Mouse (Mus musculus) megakaryocyte, embryonic 14.5 days (primary cell): ENCODE measurements at regions not wholly inside any gene's neighbourhood (a gene's known extent, or its start where the extent isn't known, plus 50 kb on each side); places are given as distances from the start of the nearest gene placed in this dataset.

Source experiments
- H3K27me3 ChIP-seq: replicated peaks from 2 replicates; pipeline ENCODE3; 2012; ENCODE audit warnings: inconsistent platforms
- H3K36me3 ChIP-seq: replicated peaks from 2 replicates; pipeline ENCODE3; 2012; ENCODE audit warnings: low read length, inconsistent platforms, mixed read lengths
- H3K4me1 ChIP-seq: 2 replicates; pipeline ENCODE4 v1.6.1; 2012; ENCODE audit warnings: inconsistent platforms
- H3K4me3 ChIP-seq: replicated peaks from 2 replicates; pipeline ENCODE3; 2012; ENCODE audit warnings: moderate library complexity, mild to moderate bottlenecking, inconsistent platforms
- H3K9me3 ChIP-seq: 2 replicates; pipeline ENCODE4 v1.6.1; 2012; ENCODE audit warnings: inconsistent platforms
- FLI1 ChIP-seq: IDR thresholded peaks from 2 replicates; pipeline ENCODE4 v1.6.1; 2012; ENCODE audit warnings: low read length, inconsistent platforms, mixed read lengths
- GATA1 ChIP-seq: IDR thresholded peaks from 3 replicates; pipeline ENCODE4 v1.6.1; 2012; ENCODE audit warnings: mixed read lengths, low read length, inconsistent platforms, borderline replicate concordance

DNA sequence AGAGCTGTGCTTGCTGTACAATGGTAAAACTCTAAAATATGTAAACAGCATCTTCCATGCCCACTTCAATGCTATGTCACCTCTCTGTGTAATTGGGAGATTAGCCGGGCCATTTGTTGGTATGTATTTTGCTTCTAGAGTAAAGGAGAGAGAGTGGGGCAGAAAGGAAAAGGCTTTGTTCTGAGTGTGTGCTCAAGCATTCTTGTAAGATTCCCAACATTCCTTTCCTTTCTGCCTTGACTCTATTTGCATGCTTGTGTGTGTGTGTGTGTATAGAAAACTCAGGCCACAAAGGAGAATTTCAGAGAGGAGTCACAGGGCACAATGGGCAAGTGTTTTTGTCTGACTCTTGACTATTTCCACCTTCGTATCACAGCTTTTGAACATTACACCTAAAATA is 281.2 kb upstream of the Kirrel3 start:
- Histone ChIP-seq H3K9me3 (0 out of 2 replicates have a peak, but pooled peaks cover 5% of the 10 kb centered on the region), H3K27me3 (no peaks in the 10 kb centered on the region), H3K4me1 (no peaks in the 10 kb centered on the region), H3K36me3 (no peaks in the 10 kb centered on the region), H3K4me3 (no peak overlapping the region)
- TF ChIP-seq GATA1, result no peak
- TF ChIP-seq FLI1, result no peak

DNA sequence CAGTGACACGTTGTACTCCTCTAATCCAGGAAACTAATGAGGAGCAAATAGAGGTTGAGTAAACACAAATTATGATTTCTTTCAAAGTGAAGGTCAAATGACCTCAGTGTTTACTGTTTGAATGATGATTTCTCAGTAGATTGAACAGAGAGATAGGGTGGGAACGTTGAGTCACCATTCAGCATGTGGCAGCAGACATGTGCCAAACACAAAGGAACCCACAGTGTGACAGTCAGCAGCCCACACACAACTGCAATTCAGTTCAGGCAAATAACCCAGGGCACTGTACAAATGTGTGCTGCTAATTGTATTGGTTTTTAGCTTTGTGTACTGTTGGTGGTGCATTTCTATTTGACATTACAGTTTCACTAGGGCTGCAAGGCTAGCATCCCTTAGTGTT is 254.1 kb upstream of the Kirrel3 start:
- no peaks in the 10 kb centered on the region for H3K27me3 ChIP-seq
- no peaks in the 10 kb centered on the region for H3K36me3 ChIP-seq
- no peak overlapping the region for H3K4me3 ChIP-seq
- no peaks in the 10 kb centered on the region for H3K4me1 ChIP-seq
- no peaks in the 10 kb centered on the region for H3K9me3 ChIP-seq
- no peak for TF ChIP-seq GATA1
- no peak for TF ChIP-seq FLI1

DNA sequence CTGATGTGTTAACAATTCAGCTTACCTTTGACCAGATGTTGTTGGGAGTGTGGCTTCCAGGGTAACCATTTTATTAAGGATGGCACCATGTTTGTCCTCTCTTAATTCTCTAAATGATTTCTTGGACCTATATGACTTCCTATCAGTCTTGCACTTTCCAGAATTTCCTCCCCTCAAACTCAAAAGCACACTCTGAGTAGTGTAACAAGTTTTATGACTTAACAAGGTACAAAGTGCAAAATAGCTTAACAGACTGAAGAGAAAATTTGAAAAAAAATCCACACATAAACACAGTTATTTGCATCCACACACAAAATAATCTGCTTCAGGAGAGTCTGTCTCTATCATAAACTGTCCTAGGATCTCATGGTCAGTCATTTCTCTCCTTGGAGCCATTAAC is 251.0 kb upstream of the Kirrel3 start:
- H3K4me1 ChIP-seq, result no peaks in the 10 kb centered on the region
- H3K36me3 ChIP-seq, result no peaks in the 10 kb centered on the region
- no peaks in the 10 kb centered on the region for H3K27me3 ChIP-seq
- no peak overlapping the region for H3K4me3 ChIP-seq
- no peak for TF ChIP-seq GATA1
- no peak for TF ChIP-seq FLI1
- no peaks in the 10 kb centered on the region for H3K9me3 ChIP-seq

DNA sequence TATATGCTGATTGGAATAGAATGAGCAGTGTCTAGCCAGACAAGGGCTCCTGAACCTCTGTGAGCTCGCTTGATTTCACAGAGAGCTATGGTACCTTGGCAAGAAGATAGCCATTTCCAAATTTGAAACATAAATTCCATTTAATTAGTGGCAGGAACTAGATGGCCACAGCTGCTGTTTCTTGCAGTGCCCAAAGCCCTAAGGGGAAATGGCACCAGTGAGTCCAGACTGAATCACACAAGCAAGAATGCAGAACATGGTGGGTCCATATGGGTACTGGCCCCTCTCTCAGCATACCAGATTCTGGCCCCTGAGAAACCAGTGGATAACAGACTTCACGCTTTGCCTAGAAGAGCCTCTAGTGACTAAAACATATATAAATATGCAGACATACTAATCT is 246.2 kb upstream of the Kirrel3 start:
- H3K4me3 ChIP-seq, result no peak overlapping the region
- H3K4me1 ChIP-seq, result no peaks in the 10 kb centered on the region
- no peaks in the 10 kb centered on the region for H3K36me3 ChIP-seq
- no peaks in the 10 kb centered on the region for H3K27me3 ChIP-seq
- TF ChIP-seq GATA1, result no peak
- 0 out of 2 replicates have a peak, but pooled peaks cover 2% of the 10 kb centered on the region for H3K9me3 ChIP-seq

DNA sequence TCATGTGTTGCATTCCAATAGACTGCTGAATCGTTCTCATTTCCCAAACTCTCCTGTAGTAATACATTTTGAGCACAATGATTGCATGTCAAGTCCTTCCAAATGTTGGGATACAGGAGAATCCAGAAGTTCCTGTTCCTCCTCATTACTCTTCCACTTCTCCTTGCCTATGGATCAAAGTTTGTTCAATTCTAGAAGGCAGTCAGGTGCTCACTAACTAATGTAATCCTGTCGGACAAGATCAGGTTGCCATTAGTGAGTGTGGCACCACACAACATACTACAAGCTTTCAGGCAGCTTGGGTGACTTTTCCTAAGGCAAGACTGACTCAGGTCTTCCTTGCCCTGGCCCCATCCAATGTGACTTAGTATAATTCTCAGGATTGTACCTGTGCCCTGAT is 242.0 kb upstream of the Kirrel3 start:
- Histone ChIP-seq H3K27me3 (no peaks in the 10 kb centered on the region), H3K4me1 (no peaks in the 10 kb centered on the region), H3K9me3 (peaks cover 13% of the 10 kb centered on the region; the same call in 1 of the 2 replicates), H3K36me3 (no peaks in the 10 kb centered on the region), H3K4me3 (no peak overlapping the region)
- TF ChIP-seq GATA1, result no peak
- TF ChIP-seq FLI1, result no peak

DNA sequence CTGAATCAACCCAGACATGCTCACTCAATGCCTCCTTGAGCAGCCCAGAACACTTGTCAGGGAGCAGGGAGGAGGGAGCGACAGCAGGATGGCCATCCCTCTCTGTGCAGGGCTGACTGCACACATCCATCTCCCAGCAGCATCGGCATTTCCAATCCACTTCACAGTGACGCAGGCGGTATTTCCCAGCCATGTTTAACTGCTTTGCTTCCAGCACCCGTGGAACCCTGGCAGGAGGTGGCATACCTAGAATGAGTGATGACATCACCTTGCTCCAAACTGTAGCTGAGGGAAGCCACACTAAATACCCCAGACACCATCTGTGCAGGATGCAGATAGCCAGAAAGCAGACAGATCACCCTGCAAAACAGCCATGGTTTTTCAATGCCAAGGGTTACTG is 241.1 kb upstream of the Kirrel3 start:
- Histone ChIP-seq H3K9me3 (peaks cover 13% of the 10 kb centered on the region; the same call in 1 of the 2 replicates), H3K36me3 (no peaks in the 10 kb centered on the region), H3K4me3 (peak overlapping the region; percentile 54), H3K4me1 (no peaks in the 10 kb centered on the region), H3K27me3 (no peaks in the 10 kb centered on the region)
- TF ChIP-seq GATA1 (no peak), FLI1 (no peak)

DNA sequence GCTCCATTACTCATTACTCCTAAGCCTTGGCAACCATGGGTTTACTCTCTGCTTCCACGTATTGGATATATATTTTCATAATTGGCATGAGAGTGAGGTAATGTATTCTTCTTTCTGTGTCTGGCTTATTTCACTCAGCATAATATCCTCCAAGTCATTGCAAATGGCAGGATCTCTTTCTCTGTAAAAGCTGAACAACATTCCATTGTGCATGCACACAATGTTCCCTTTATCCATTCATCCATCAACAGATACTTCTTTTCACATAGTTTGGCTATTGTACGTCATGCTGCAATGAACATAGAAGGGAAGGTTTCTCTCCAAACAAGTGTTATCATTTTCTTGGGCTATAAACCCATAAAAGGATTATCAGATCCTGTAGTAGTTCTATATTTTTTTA is 232.9 kb upstream of the Kirrel3 start:
- no peaks in the 10 kb centered on the region for H3K9me3 ChIP-seq
- H3K36me3 ChIP-seq, result no peaks in the 10 kb centered on the region
- no peak overlapping the region for H3K4me3 ChIP-seq
- no peaks in the 10 kb centered on the region for H3K27me3 ChIP-seq
- H3K4me1 ChIP-seq, result no peaks in the 10 kb centered on the region
- no peak for TF ChIP-seq GATA1
- TF ChIP-seq FLI1, result no peak

DNA sequence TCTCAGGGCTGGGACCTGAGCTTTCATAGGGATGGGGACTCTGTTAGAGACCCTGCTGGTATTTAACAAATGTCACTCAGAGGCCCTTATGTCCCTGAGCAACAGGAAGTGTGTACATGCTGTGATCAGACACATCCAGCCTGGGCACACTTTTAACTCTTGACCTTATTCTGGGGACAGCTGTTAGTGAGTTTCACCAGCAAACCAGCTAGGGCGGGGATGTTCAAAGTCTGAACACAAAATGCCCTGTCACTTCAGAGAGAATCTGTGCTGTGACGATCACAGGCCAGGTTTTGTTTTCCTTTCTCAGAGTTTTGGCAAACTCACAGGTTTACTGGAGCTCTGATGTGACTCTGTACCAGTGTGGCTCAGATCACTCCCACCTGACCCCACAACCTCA is 227.2 kb upstream of the Kirrel3 start:
- no peak for TF ChIP-seq FLI1
- no peak for TF ChIP-seq GATA1
- no peaks in the 10 kb centered on the region for H3K4me1 ChIP-seq

DNA sequence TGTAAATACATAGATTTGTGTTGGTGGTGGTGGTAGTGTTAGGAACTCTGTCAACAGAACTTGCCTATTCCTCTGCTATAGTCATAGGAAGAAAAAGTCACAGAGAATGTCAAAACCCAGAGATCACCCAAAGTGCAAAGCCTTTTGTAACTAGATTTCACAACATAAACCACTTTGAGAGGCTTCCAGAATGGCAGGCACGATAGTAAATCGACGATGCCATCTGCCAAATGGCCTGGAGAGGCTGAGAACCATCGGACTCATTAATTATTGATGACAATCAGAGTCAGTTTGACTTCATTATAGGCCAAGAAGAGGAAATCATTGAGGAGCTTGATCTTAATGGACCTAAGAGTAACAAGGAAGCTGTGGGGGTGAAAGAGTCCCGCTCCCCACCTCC is 207.6 kb upstream of the Kirrel3 start:
- H3K4me3 ChIP-seq, result no peak overlapping the region
- H3K36me3 ChIP-seq, result no peaks in the 10 kb centered on the region
- no peaks in the 10 kb centered on the region for H3K4me1 ChIP-seq
- H3K9me3 ChIP-seq, result peaks cover 11% of the 10 kb centered on the region
- TF ChIP-seq FLI1 (no peak), GATA1 (no peak)
- no peaks in the 10 kb centered on the region for H3K27me3 ChIP-seq

More for the DNA sequence above, 227.2 kb upstream of the Kirrel3 start:
- Histone ChIP-seq H3K36me3 (no peaks in the 10 kb centered on the region), H3K27me3 (no peaks in the 10 kb centered on the region), H3K9me3 (no peaks in the 10 kb centered on the region), H3K4me3 (no peak overlapping the region)

DNA sequence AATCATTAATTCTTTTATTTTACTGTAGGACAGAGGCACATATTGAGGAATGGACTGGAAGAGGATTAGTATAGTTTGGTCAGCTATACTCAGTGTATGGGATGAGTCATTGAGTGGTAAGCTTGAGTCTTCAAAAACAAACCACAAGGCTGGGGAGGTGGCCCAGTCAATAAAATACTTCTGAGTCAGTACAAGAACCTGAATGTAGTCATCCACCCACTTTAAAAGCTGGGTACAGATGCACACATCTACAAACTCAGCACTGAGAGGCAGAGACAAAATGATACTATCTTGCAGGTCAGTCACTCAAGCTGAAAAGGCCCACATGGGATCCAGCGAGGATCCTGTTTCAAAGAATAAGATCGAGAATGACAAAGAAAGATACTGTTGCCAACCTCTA is 206.3 kb upstream of the Kirrel3 start:
- Histone ChIP-seq H3K4me1 (no peaks in the 10 kb centered on the region), H3K4me3 (no peak overlapping the region), H3K27me3 (no peaks in the 10 kb centered on the region), H3K36me3 (no peaks in the 10 kb centered on the region), H3K9me3 (peaks cover 11% of the 10 kb centered on the region)
- TF ChIP-seq GATA1 (no peak), FLI1 (no peak)

DNA sequence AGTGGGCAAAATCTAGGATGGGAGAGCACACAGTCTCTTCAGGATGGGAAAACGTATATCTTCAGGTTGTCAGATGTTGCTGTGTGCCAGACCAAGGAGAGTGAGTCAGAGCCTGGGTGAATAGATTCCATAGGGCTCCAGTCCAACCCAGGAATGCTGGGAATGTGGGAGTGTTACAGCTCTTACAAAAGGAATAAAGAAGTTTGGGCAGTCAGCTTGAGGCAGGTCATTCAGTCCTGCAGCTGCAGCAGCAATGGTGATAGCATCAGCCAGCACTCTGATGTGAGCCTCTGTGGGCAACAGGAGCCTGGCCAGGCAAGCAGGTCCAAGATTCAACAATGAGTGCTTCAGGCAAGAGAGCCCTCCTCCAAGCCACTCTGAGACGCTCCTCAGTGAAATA is 205.8 kb upstream of the Kirrel3 start:
- Histone ChIP-seq H3K27me3 (no peaks in the 10 kb centered on the region), H3K9me3 (peaks cover 11% of the 10 kb centered on the region), H3K4me1 (no peaks in the 10 kb centered on the region), H3K4me3 (no peak overlapping the region), H3K36me3 (no peaks in the 10 kb centered on the region)
- TF ChIP-seq GATA1 (no peak), FLI1 (no peak)
